9 mouse cellular contexts compared by ENCODE assay signal in the genomic region with DNA sequence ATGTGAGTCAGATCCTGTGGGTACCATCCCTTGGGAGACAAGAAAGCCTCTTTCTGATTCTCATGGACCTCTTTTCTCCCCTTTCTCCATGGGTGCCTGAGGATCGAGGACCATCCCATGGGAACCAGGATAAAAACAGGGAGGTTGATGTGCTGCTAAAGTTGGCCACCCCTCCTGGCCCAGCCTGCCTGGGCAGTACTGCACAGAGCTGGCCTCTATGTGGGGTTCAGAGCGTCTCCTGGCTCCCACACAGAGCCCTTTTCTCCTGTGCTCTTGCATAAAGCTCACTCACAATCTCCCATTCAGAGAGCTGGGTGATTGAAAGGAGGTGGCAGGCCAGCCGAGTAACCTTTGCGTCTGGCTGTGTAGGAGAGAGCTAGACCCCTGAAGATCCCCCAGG.
DNase-seq lines count a peak whose midpoint lies in the region; ATAC-seq lines count a peak whose summit lies in the region.
"Had no signal": no experiment of that assay in that cellular context is flagged by ENCODE, and none has a peak within 500 bp of the region (broad histone marks: within the 10 kb centered on the region; RNA-seq: fewer than 3 reads in every experiment).

No protein-coding gene starts in this region.

- H3K9ac ChIP-seq in kidney, embryonic 14.5 days (ENCODE audit: low read depth, low read length): peak overlapping the region; percentile 13; the same call in 1 of the 2 replicates
- peak overlapping the region; percentile 25; the same call in 1 of the 2 replicates for H3K9ac ChIP-seq in hindbrain, embryonic 11.5 days (ENCODE audit: low read depth, low read length)
- no peak overlapping the region for H3K9ac ChIP-seq in midbrain, embryonic 15.5 days

- 62% methylated on average over 4 of the region's 4 CpGs for WGBS in kidney, embryonic 14.5 days
- 43% methylated on average over 4 of the region's 4 CpGs for WGBS in embryonic facial prominence, embryonic 10.5 days
- 37% methylated on average over 4 of the region's 4 CpGs for WGBS in hindbrain, embryonic 11.5 days
- WGBS in midbrain, embryonic 15.5 days: 20% methylated on average over 4 of the region's 4 CpGs

- H3K4me1 ChIP-seq in kidney, embryonic 14.5 days (ENCODE audit: control insufficient read depth, insufficient read depth, low read length): peaks cover 44% of the 10 kb centered on the region
- peaks cover 61% of the 10 kb centered on the region for H3K4me1 ChIP-seq in embryonic facial prominence, embryonic 10.5 days
- peaks cover 5% of the 10 kb centered on the region; the same call in 1 of the 2 replicates for H3K4me1 ChIP-seq in hindbrain, embryonic 11.5 days (replicated peaks; ENCODE audit: control insufficient read depth, insufficient read depth, low read length)
- H3K4me1 ChIP-seq in midbrain, embryonic 15.5 days: peaks cover 27% of the 10 kb centered on the region

- no peak overlapping the region for H3K4me3 ChIP-seq in kidney, embryonic 14.5 days (ENCODE audit: low read length)
- no peak overlapping the region for H3K4me3 ChIP-seq in embryonic facial prominence, embryonic 10.5 days
- H3K4me3 ChIP-seq in hindbrain, embryonic 11.5 days (ENCODE audit: low read depth, low read length): no peak overlapping the region
- H3K4me3 ChIP-seq in midbrain, embryonic 15.5 days: no peak overlapping the region

- no peak for ATAC-seq in kidney, embryonic 14.5 days (ENCODE audit: low FRiP score, low TSS enrichment)
- ATAC-seq in hindbrain, embryonic 11.5 days (ENCODE audit: low FRiP score): no peak
- 0 out of 2 replicates have a peak, but pooled peaks have one; percentile 56 for ATAC-seq in midbrain, embryonic 15.5 days (replicated peaks)

- no peaks in the 10 kb centered on the region for H3K9me3 ChIP-seq in kidney, embryonic 14.5 days (ENCODE audit: control insufficient read depth, low read length)
- H3K9me3 ChIP-seq in embryonic facial prominence, embryonic 10.5 days: no peaks in the 10 kb centered on the region
- no peaks in the 10 kb centered on the region for H3K9me3 ChIP-seq in hindbrain, embryonic 11.5 days (ENCODE audit: control insufficient read depth, low read length)
- H3K9me3 ChIP-seq in midbrain, embryonic 15.5 days: no peaks in the 10 kb centered on the region

- no peak for DNase-seq in kidney, postnatal 10 days
- DNase-seq in embryonic facial prominence, embryonic 10.5 days (ENCODE audit: low spot score): no peak
- no peak for DNase-seq in hindbrain, embryonic 11.5 days (ENCODE audit: low spot score)
- DNase-seq in adrenal gland, adult 2 months: no peak
- no peak for DNase-seq in spleen, adult 12 weeks (ENCODE audit: low spot score)
- DNase-seq in right cerebral cortex, postnatal 36 days (ENCODE audit: low spot score in 2 of 2): no peak
- DNase-seq: kidney, adult 8-10 months had no signal

- H3K4me2 ChIP-seq in kidney, embryonic 14.5 days (replicated peaks; ENCODE audit: low read depth, low read length): no peak overlapping the region
- no peak overlapping the region for H3K4me2 ChIP-seq in hindbrain, embryonic 11.5 days (replicated peaks; ENCODE audit: low read depth, low read length)
- no peak overlapping the region for H3K4me2 ChIP-seq in midbrain, embryonic 15.5 days

- no peaks in the 10 kb centered on the region for H3K36me3 ChIP-seq in kidney, embryonic 14.5 days (ENCODE audit: control insufficient read depth, insufficient read depth, low read length)
- H3K36me3 ChIP-seq in embryonic facial prominence, embryonic 10.5 days (replicated peaks): no peaks in the 10 kb centered on the region
- no peaks in the 10 kb centered on the region for H3K36me3 ChIP-seq in hindbrain, embryonic 11.5 days (ENCODE audit: control insufficient read depth, insufficient read depth, low read length)
- H3K36me3 ChIP-seq in midbrain, embryonic 15.5 days (replicated peaks): no peaks in the 10 kb centered on the region

- H3K27ac ChIP-seq in kidney, embryonic 14.5 days (ENCODE audit: low read depth, low read length): peak overlapping the region; percentile 33; the same call in 1 of the 2 replicates
- H3K27ac ChIP-seq in embryonic facial prominence, embryonic 10.5 days (replicated peaks): peak overlapping the region; percentile 73
- no peak overlapping the region for H3K27ac ChIP-seq in hindbrain, embryonic 11.5 days (ENCODE audit: low read depth, low read length)
- H3K27ac ChIP-seq in midbrain, embryonic 15.5 days: peak overlapping the region; percentile 32

- H3K27me3 ChIP-seq in kidney, embryonic 14.5 days (ENCODE audit: control insufficient read depth, insufficient read depth, low read length): no peaks in the 10 kb centered on the region
- peaks cover 21% of the 10 kb centered on the region for H3K27me3 ChIP-seq in embryonic facial prominence, embryonic 10.5 days (replicated peaks; ENCODE audit: low read depth, poor library complexity, severe bottlenecking)
- H3K27me3 ChIP-seq in hindbrain, embryonic 11.5 days (ENCODE audit: control insufficient read depth, insufficient read depth, low read length): no peaks in the 10 kb centered on the region
- H3K27me3 ChIP-seq in midbrain, embryonic 15.5 days (replicated peaks): no peaks in the 10 kb centered on the region
